ENCODE assay signal across 8 mouse cellular contexts in genomic region chr13:12461730-12462119, GRCm38 (mm10). TPM values are rescaled to one million over a fixed set of nuclear protein-coding genes. Genes with fewer than 3 reads are reported as not detected.
DNase-seq lines count a peak whose midpoint lies in the region; ATAC-seq and TF ChIP-seq lines count a peak whose summit lies in the region.

No protein-coding gene starts in this region.

- peak overlapping the region; percentile 74 for H3K9ac ChIP-seq in heart, embryonic 15.5 days
- peak overlapping the region; percentile 63 for H3K9ac ChIP-seq in forebrain, embryonic 12.5 days
- peak overlapping the region; percentile 82 for H3K9ac ChIP-seq in liver, embryonic 14.5 days (replicated peaks)

- intact Hi-C loops in left cerebral cortex, postnatal 14 days (cut with DNase I), result no loop called here

- no peak; the same call in 1 of the 2 replicates for ATAC-seq in heart, embryonic 15.5 days (replicated peaks; ENCODE audit: insufficient number of reproducible peaks, insufficient read depth, low FRiP score, low read depth)
- ATAC-seq in forebrain, embryonic 12.5 days (ENCODE audit: low FRiP score), result no peak; the same call in 1 of the 2 replicates
- no peak for ATAC-seq in liver, embryonic 14.5 days (ENCODE audit: insufficient read depth)

- no peaks in the 10 kb centered on the region for H3K27me3 ChIP-seq in heart, embryonic 15.5 days
- H3K27me3 ChIP-seq in forebrain, embryonic 12.5 days, result 0 out of 2 replicates have a peak, but pooled peaks cover 6% of the 10 kb centered on the region
- no peaks in the 10 kb centered on the region for H3K27me3 ChIP-seq in liver, embryonic 14.5 days (ENCODE audit: control insufficient read depth, insufficient read depth, low read length)

- H3K9me3 ChIP-seq in heart, embryonic 15.5 days (replicated peaks), result no peaks in the 10 kb centered on the region
- H3K9me3 ChIP-seq in forebrain, embryonic 12.5 days, result no peaks in the 10 kb centered on the region
- H3K9me3 ChIP-seq in liver, embryonic 14.5 days (ENCODE audit: control insufficient read depth, low read length), result no peaks in the 10 kb centered on the region

- TF ChIP-seq EP300 in liver, embryonic 14.5 days (IDR thresholded peaks at IDR 0.05; ENCODE audit: low read depth), result no peak

- DNase-seq in heart, adult 9 months (ENCODE audit: low spot score in 2 of 2), result no peak
- peak; percentile 77 for DNase-seq in Muller cell, postnatal 12 days (ENCODE audit: inconsistent ontology term)
- no peak for DNase-seq in liver, embryonic 14.5 days (ENCODE audit: low read depth in 3 of 3, low spot score in 3 of 3)
- DNase-seq in retina, embryonic 14.5 days (ENCODE audit: low spot score), result no peak
- no peak for DNase-seq in left cerebral cortex, postnatal 14 days (ENCODE audit: low spot score in 2 of 2)
- no peak for DNase-seq in kidney, adult 11 months

- H3K4me1 ChIP-seq in heart, embryonic 15.5 days (replicated peaks), result peaks cover 9% of the 10 kb centered on the region
- peaks cover 4% of the 10 kb centered on the region; the same call in 1 of the 2 replicates for H3K4me1 ChIP-seq in forebrain, embryonic 12.5 days
- H3K4me1 ChIP-seq in liver, embryonic 14.5 days (replicated peaks; ENCODE audit: control insufficient read depth in 2 of 2, insufficient read depth in 2 of 2, low read length in 1 of 2), result peaks cover 0 to 12% of the 10 kb centered on the region in 2 experiments; a peak in 3 of 4 replicates

- no peak for TF ChIP-seq CTCF in liver, embryonic 14.5 days (IDR thresholded peaks at IDR 0.05; ENCODE audit: low read depth)

- H3K36me3 ChIP-seq in heart, embryonic 15.5 days, result peaks cover 7% of the 10 kb centered on the region; the same call in 1 of the 2 replicates
- H3K36me3 ChIP-seq in forebrain, embryonic 12.5 days (replicated peaks), result no peaks in the 10 kb centered on the region
- no peaks in the 10 kb centered on the region; the same call in 1 of the 2 replicates for H3K36me3 ChIP-seq in liver, embryonic 14.5 days (replicated peaks; ENCODE audit: control insufficient read depth, insufficient read depth, low read depth)

- peak overlapping the region; percentile 71 for H3K27ac ChIP-seq in heart, embryonic 15.5 days
- no peak overlapping the region for H3K27ac ChIP-seq in forebrain, embryonic 12.5 days
- H3K27ac ChIP-seq in liver, embryonic 14.5 days, result no peak overlapping the region

- H3K4me2 ChIP-seq in heart, embryonic 15.5 days, result peak overlapping the region; percentile 72
- peak overlapping the region; percentile 88 for H3K4me2 ChIP-seq in forebrain, embryonic 12.5 days
- H3K4me2 ChIP-seq in liver, embryonic 14.5 days (ENCODE audit: low read depth), result peak overlapping the region; percentile 95

- peak overlapping the region; percentile 73 for H3K4me3 ChIP-seq in heart, embryonic 15.5 days
- peak overlapping the region; percentile 73 for H3K4me3 ChIP-seq in forebrain, embryonic 12.5 days (replicated peaks)
- H3K4me3 ChIP-seq in liver, embryonic 14.5 days (ENCODE audit: insufficient read depth in 1 of 2, low read depth in 2 of 2, low read length in 2 of 2), result peak overlapping the region; percentile 81 to 85

- 4% methylated on average over 7 of the region's 7 CpGs for WGBS in heart, embryonic 15.5 days
- WGBS in forebrain, embryonic 12.5 days, result 4% methylated on average over 7 of the region's 7 CpGs
- WGBS in liver, embryonic 14.5 days (ENCODE audit: insufficient replicate concordance), result 5% methylated on average over 7 of the region's 7 CpGs

RNA-seq across cellular contexts. Expression of gene Lgals8, which starts 3.0 kb away (rescaled TPM):
- 14.6 and 18.9 TPM in 2 replicates for polyA plus RNA-seq in heart, embryonic 15.5 days (2015; fragmentation: Nextera tagmentation; extraction: Ambion mirVana)
- polyA plus RNA-seq in forebrain, embryonic 12.5 days (2016; fragmentation: Nextera tagmentation; extraction: Ambion mirVana), result 10.8 and 11.3 TPM in 2 replicates
- 7.8 and 12.7 TPM in 2 replicates for polyA plus RNA-seq in liver, embryonic 14.5 days (2012; rRNA removed)
- polyA plus RNA-seq in liver, embryonic 14.5 days (2014; fragmentation: Nextera tagmentation; extraction: Ambion mirVana), result 12.7 and 13.2 TPM in 2 replicates
- 10 to 100 TPM; 23.1 to 23.8 TPM for total RNA-seq in left cerebral cortex, postnatal 14 days (2021)

RNA-seq across cellular contexts. Expression of gene Edaradd, which starts 58.5 kb away (rescaled TPM):
- 0.33 and 1.8 TPM in 2 replicates for polyA plus RNA-seq in heart, embryonic 15.5 days (2015; fragmentation: Nextera tagmentation; extraction: Ambion mirVana)
- 1.1 and 1.3 TPM in 2 replicates for polyA plus RNA-seq in forebrain, embryonic 12.5 days (2016; fragmentation: Nextera tagmentation; extraction: Ambion mirVana)
- polyA plus RNA-seq in liver, embryonic 14.5 days (2012; rRNA removed), result 0.04 TPM in 2 replicates
- polyA plus RNA-seq in liver, embryonic 14.5 days (2014; fragmentation: Nextera tagmentation; extraction: Ambion mirVana), result 0.05 and 0.13 TPM in 2 replicates
- under 1 TPM; 0.18 to 0.25 TPM for total RNA-seq in left cerebral cortex, postnatal 14 days (2021)
